Mouse (Mus musculus) cortical plate, adult 2 months (tissue): ENCODE measurements around the gene Olfr213. TPM values are rescaled to one million over a fixed set of nuclear protein-coding genes. Genes with fewer than 3 reads are reported as not detected.
"Not testable (repeated sequence)": the region's sequence is repeated elsewhere in the genome, so short reads cannot be mapped to it uniquely, and the experiment has no call there.

ENCODE experiments used
- H3K27ac ChIP-seq: fragments of 200-500 bp; 2 replicates; pipeline ENCODE4 v1.5.1; 2012; ENCODE audit warnings: low read length, control low read depth, inconsistent platforms; ENCODE audit not compliant: insufficient read depth
- H3K4me1 ChIP-seq: fragments of 200-500 bp; 2 replicates; pipeline ENCODE4 v1.6.1; 2011; ENCODE audit warnings: low read length; ENCODE audit not compliant: control insufficient read depth, insufficient read depth
- H3K4me3 ChIP-seq: fragments of 200-500 bp; 2 replicates; pipeline ENCODE4 v1.5.1; 2011; ENCODE audit warnings: mild to moderate bottlenecking, low read length, control low read depth; ENCODE audit not compliant: insufficient read depth
- CTCF ChIP-seq: fragments of 200-500 bp; IDR thresholded peaks from 2 replicates; pipeline ENCODE4 v1.5.1; 2011; ENCODE audit warnings: mild to moderate bottlenecking, control low read depth, low read length; ENCODE audit not compliant: insufficient read depth; ENCODE audit errors: extremely low read depth
- POLR2A ChIP-seq: fragments of 200-500 bp; IDR thresholded peaks from 2 replicates; pipeline ENCODE4 v1.6.1; 2011; ENCODE audit warnings: mild to moderate bottlenecking, low read length, control low read depth; ENCODE audit not compliant: insufficient read depth; ENCODE audit errors: extremely low read depth
- polyA plus RNA-seq: library from polyadenylated mRNA; depleted of rRNA; stranded (reverse); fragments of >200 nt; gene quantifications from 2 replicates; pipeline ENCODE4 v1.2.3, GENCODE M21; 2012; rRNA removed

Olfr213 gene
- not detected in 2 replicates for polyA plus RNA-seq

- Histone ChIP-seq H3K27ac (no peak within 1 kb of the TSS), H3K4me1 (no peaks in the 10 kb centered on the region), H3K4me3 (no peak within 1 kb of the TSS)
- TF ChIP-seq POLR2A (no peak), CTCF (no peak)
These were observed at the start of gene Olfr213 for GRCm38 (mm10) chr6:116538156-116538555. Olfr213 (plus strand) TSS chr6:116538456.

GRCm38 (mm10) chr6:116488791-116489190, 49.5 kb upstream of the Olfr213 start, which contains the start of gene Olfr211:
Olfr211 (plus strand) TSS chr6:116489091.
- H3K4me1 ChIP-seq, result no peaks in the 10 kb centered on the region
- no peak for TF ChIP-seq CTCF
- no peak for TF ChIP-seq POLR2A
- H3K27ac ChIP-seq, result no peak within 1 kb of the TSS
- no peak within 1 kb of the TSS for H3K4me3 ChIP-seq

GRCm38 (mm10) chr6:116493742-116494141, 44.5 kb upstream of the Olfr213 start:
- Histone ChIP-seq H3K27ac (no peak overlapping the region), H3K4me3 (no peak overlapping the region), H3K4me1 (no peaks in the 10 kb centered on the region)
- TF ChIP-seq CTCF (no peak), POLR2A (no peak)

- no peak overlapping the region for H3K4me3 ChIP-seq
These were observed 42.3 kb upstream of the Olfr213 start for GRCm38 (mm10) chr6:116495960-116496359.

GRCm38 (mm10) chr6:116506302-116507003, 31.8 kb upstream of the Olfr213 start, which contains the start of gene Olfr212:
Olfr212 (plus strand) TSS chr6:116506516.
- not testable (repeated sequence) for H3K4me3 ChIP-seq, H3K27ac ChIP-seq, H3K4me1 ChIP-seq

More at GRCm38 (mm10) chr6:116495960-116496359, 42.3 kb upstream of the Olfr213 start:
- no peaks in the 10 kb centered on the region for H3K4me1 ChIP-seq
- H3K27ac ChIP-seq, result no peak overlapping the region
- TF ChIP-seq CTCF (no peak), POLR2A (no peak)

GRCm38 (mm10) chr6:116514832-116515231, 23.4 kb upstream of the Olfr213 start:
- Histone ChIP-seq H3K4me3 (no peak overlapping the region), H3K4me1 (no peaks in the 10 kb centered on the region), H3K27ac (no peak overlapping the region)
- TF ChIP-seq POLR2A (no peak), CTCF (no peak)

- TF ChIP-seq POLR2A, result no peak
- TF ChIP-seq CTCF, result no peak
- Histone ChIP-seq H3K4me3 (no peak overlapping the region), H3K27ac (no peak overlapping the region), H3K4me1 (no peaks in the 10 kb centered on the region)
These were observed 4.2 kb downstream of the Olfr213 start for GRCm38 (mm10) chr6:116542500-116542899.

GRCm38 (mm10) chr6:116550841-116551240, 12.6 kb downstream of the Olfr213 start, which contains the start of gene Gm5580:
Gm5580 (plus strand) TSS chr6:116551141.
- not testable (repeated sequence) for H3K27ac ChIP-seq, H3K4me3 ChIP-seq, H3K4me1 ChIP-seq

- Histone ChIP-seq H3K4me3 (no peak within 1 kb of the TSS), H3K4me1 (no peaks in the 10 kb centered on the region), H3K27ac (no peak within 1 kb of the TSS)
- no peak for TF ChIP-seq CTCF
- TF ChIP-seq POLR2A, result no peak
These were observed 15.7 kb downstream of the Olfr213 start, which contains the start of gene Olfr214 for GRCm38 (mm10) chr6:116553935-116554334. Olfr214 (plus strand) TSS chr6:116554235.

- Histone ChIP-seq H3K4me1 (no peaks in the 10 kb centered on the region), H3K27ac (no peak overlapping the region), H3K4me3 (no peak overlapping the region)
- TF ChIP-seq POLR2A (no peak), CTCF (no peak)
These were observed 16.7 kb downstream of the Olfr213 start for GRCm38 (mm10) chr6:116554952-116555351.

GRCm38 (mm10) chr6:116569834-116570233, 31.6 kb downstream of the Olfr213 start:
- TF ChIP-seq CTCF (peak; percentile 53), POLR2A (no peak)
- H3K4me1 ChIP-seq, result no peaks in the 10 kb centered on the region
- no peak overlapping the region for H3K27ac ChIP-seq
- H3K4me3 ChIP-seq, result no peak overlapping the region
